In the genomic region with DNA sequence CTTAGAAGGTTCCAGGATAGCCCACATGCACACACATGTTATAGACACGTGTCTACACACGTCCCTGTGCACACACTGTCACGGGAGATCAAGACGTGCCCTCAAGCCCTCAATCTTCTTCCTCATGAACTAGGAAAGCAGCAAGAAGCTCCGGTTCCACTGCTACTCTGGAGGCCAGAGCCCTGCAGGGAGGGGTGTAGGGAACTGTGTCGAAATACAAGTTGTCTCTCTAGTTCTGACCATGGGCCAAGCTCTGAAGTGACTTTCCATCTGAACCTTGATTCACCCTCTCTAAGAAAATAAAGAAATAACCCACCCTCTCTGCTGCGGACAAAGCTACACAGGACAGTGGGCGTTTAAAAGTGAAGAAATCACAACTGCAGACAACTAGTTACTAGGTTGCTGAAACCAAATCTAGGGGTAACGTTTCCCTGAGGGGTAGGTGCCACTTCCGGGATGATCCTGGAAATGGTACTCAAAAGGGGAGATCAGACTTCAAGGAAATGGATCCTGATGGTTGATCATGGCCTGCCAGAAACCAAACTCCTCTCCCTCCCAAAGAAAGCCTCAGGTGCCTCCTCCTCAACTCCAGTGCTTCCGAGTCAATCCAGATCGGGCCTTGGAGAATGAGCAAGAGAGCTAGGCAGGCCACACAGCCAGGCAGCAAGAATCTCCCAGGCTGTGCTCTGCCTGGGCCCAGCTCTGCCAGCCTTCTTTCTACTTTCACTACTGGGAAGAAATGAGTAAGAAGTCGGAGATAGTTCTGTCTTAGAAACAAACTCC, we compare ENCODE assay signal across 8 mouse cellular contexts. TPM values are rescaled to one million over a fixed set of nuclear protein-coding genes. Genes with fewer than 3 reads are reported as not detected.
DNase-seq lines count a peak whose midpoint lies in the region; ATAC-seq and TF ChIP-seq lines count a peak whose summit lies in the region.

No protein-coding gene starts in this region.

- peak overlapping the region; percentile 95 for H3K9ac ChIP-seq in heart, embryonic 16.5 days (ENCODE audit: low read length)
- H3K9ac ChIP-seq in lung, embryonic 16.5 days (ENCODE audit: low read length), result peak overlapping the region; percentile 88

- H3K4me1 ChIP-seq in bone marrow macrophage, adult 2 months (ENCODE audit: control insufficient read depth, insufficient read depth, low read length), result peaks cover 17% of the 10 kb centered on the region
- H3K4me1 ChIP-seq in heart, embryonic 16.5 days (ENCODE audit: control insufficient read depth, insufficient read depth, low read length), result peaks cover 14% of the 10 kb centered on the region
- peaks cover 17% of the 10 kb centered on the region for H3K4me1 ChIP-seq in lung, embryonic 16.5 days (replicated peaks; ENCODE audit: control insufficient read depth, insufficient read depth, low read length)

- H3K27me3 ChIP-seq in heart, embryonic 16.5 days (ENCODE audit: control insufficient read depth, insufficient read depth, low read length), result no peaks in the 10 kb centered on the region
- no peaks in the 10 kb centered on the region for H3K27me3 ChIP-seq in lung, embryonic 16.5 days (ENCODE audit: control insufficient read depth, insufficient read depth, low read depth, low read length)

- H3K27ac ChIP-seq in bone marrow macrophage, adult 2 months (ENCODE audit: insufficient read depth, low read depth, low read length), result peak overlapping the region; percentile 3; the same call in 1 of the 2 replicates
- peak overlapping the region; percentile 92 for H3K27ac ChIP-seq in heart, embryonic 16.5 days (ENCODE audit: low read length)
- H3K27ac ChIP-seq in lung, embryonic 16.5 days (ENCODE audit: low read length), result peak overlapping the region; percentile 92

- no peak for TF ChIP-seq POLR2A in bone marrow macrophage, adult 2 months (IDR thresholded peaks at IDR 0.05; ENCODE audit: borderline replicate concordance, low read depth, low read length)

- H3K4me3 ChIP-seq in bone marrow macrophage, adult 2 months (ENCODE audit: insufficient read depth, low read length), result peak overlapping the region; percentile 66
- peak overlapping the region; percentile 92 for H3K4me3 ChIP-seq in heart, embryonic 16.5 days (ENCODE audit: low read length)
- peak overlapping the region; percentile 83 for H3K4me3 ChIP-seq in lung, embryonic 16.5 days (ENCODE audit: low read length)

- ATAC-seq in heart, embryonic 16.5 days (replicated peaks; ENCODE audit: extremely low read depth, insufficient read depth, low FRiP score), result no peak
- no peak for ATAC-seq in lung, embryonic 16.5 days (ENCODE audit: low read depth)

- peak overlapping the region; percentile 92 for H3K4me2 ChIP-seq in heart, embryonic 16.5 days (ENCODE audit: low read depth, low read length)
- H3K4me2 ChIP-seq in lung, embryonic 16.5 days (ENCODE audit: low read depth, low read length), result peak overlapping the region; percentile 83

- WGBS in heart, embryonic 16.5 days, result 47% methylated on average over 13 of the region's 13 CpGs
- 43% methylated on average over 13 of the region's 13 CpGs for WGBS in lung, embryonic 16.5 days

- no peaks in the 10 kb centered on the region for H3K9me3 ChIP-seq in heart, embryonic 16.5 days (replicated peaks; ENCODE audit: control insufficient read depth, low read length)
- H3K9me3 ChIP-seq in lung, embryonic 16.5 days (ENCODE audit: control insufficient read depth, low read length), result no peaks in the 10 kb centered on the region

- TF ChIP-seq CTCF in bone marrow macrophage, adult 2 months (IDR thresholded peaks at IDR 0.05; ENCODE audit: low read depth, low read length), result no peak

- H3K36me3 ChIP-seq in heart, embryonic 16.5 days (ENCODE audit: control insufficient read depth, insufficient read depth), result peaks cover 32% of the 10 kb centered on the region
- H3K36me3 ChIP-seq in lung, embryonic 16.5 days (ENCODE audit: control insufficient read depth, insufficient read depth, low read length), result peaks cover 15% of the 10 kb centered on the region

- peak; percentile 26 for DNase-seq in kidney, postnatal 36 days
- DNase-seq in kidney, adult 9 months, result no peak
- no peak for DNase-seq in natural killer cell, adult 2 months (ENCODE audit: low spot score in 2 of 2)
- DNase-seq in thymus, postnatal 14 days, result no peak
- DNase-seq in spleen, postnatal 4 days (ENCODE audit: low spot score in 2 of 2), result no peak

RNA-seq across cellular contexts. Expression of gene Sidt2, which starts 1.4 kb away (rescaled TPM):
- 110 and 122 TPM in 2 replicates for polyA plus RNA-seq in bone marrow macrophage, adult 2 months (2012; ENCODE audit: insufficient read depth, insufficient read length, missing spikeins)
- polyA plus RNA-seq in heart, embryonic 16.5 days (2015; fragmentation: Nextera tagmentation; extraction: Ambion mirVana), result 36.9 and 38.3 TPM in 2 replicates
- 33.6 and 35.9 TPM in 2 replicates for polyA plus RNA-seq in lung, embryonic 16.5 days (2015; fragmentation: Nextera tagmentation; extraction: Ambion mirVana)

RNA-seq across cellular contexts. Expression of gene Tagln, which starts 17.8 kb away (rescaled TPM):
- polyA plus RNA-seq in bone marrow macrophage, adult 2 months (2012; ENCODE audit: insufficient read depth, insufficient read length, missing spikeins), result 7.1 and 9.9 TPM in 2 replicates
- polyA plus RNA-seq in heart, embryonic 16.5 days (2015; fragmentation: Nextera tagmentation; extraction: Ambion mirVana), result 77.9 and 86.2 TPM in 2 replicates
- polyA plus RNA-seq in lung, embryonic 16.5 days (2015; fragmentation: Nextera tagmentation; extraction: Ambion mirVana), result 138 and 141 TPM in 2 replicates

RNA-seq across cellular contexts. Expression of gene Rnf214, which starts 47.0 kb away (rescaled TPM):
- 30.5 and 33.0 TPM in 2 replicates for polyA plus RNA-seq in bone marrow macrophage, adult 2 months (2012; ENCODE audit: insufficient read depth, insufficient read length, missing spikeins)
- polyA plus RNA-seq in heart, embryonic 16.5 days (2015; fragmentation: Nextera tagmentation; extraction: Ambion mirVana), result 38.0 and 42.3 TPM in 2 replicates
- polyA plus RNA-seq in lung, embryonic 16.5 days (2015; fragmentation: Nextera tagmentation; extraction: Ambion mirVana), result 50.4 and 51.3 TPM in 2 replicates

RNA-seq across cellular contexts. Expression of gene Pcsk7, which starts 47.4 kb away (rescaled TPM):
- 22.3 and 27.6 TPM in 2 replicates for polyA plus RNA-seq in bone marrow macrophage, adult 2 months (2012; ENCODE audit: insufficient read depth, insufficient read length, missing spikeins)
- 18.7 and 19.9 TPM in 2 replicates for polyA plus RNA-seq in heart, embryonic 16.5 days (2015; fragmentation: Nextera tagmentation; extraction: Ambion mirVana)
- 23.0 and 26.6 TPM in 2 replicates for polyA plus RNA-seq in lung, embryonic 16.5 days (2015; fragmentation: Nextera tagmentation; extraction: Ambion mirVana)

RNA-seq across cellular contexts. Expression of gene Pafah1b2, which starts 58.8 kb away (rescaled TPM):
- 41.0 and 44.9 TPM in 2 replicates for polyA plus RNA-seq in bone marrow macrophage, adult 2 months (2012; ENCODE audit: insufficient read depth, insufficient read length, missing spikeins)
- polyA plus RNA-seq in heart, embryonic 16.5 days (2015; fragmentation: Nextera tagmentation; extraction: Ambion mirVana), result 110 and 131 TPM in 2 replicates
- polyA plus RNA-seq in lung, embryonic 16.5 days (2015; fragmentation: Nextera tagmentation; extraction: Ambion mirVana), result 149 and 157 TPM in 2 replicates

Comparison
In these comparisons a context has a peak if more than half of its experiments do, and no peak if none do; other contexts are left out.
1. DNase-seq: peak in kidney, postnatal 36 days (2 of 2); none in kidney, adult 9 months (single experiment), natural killer cell, adult 2 months (0 of 2), thymus, postnatal 14 days (single experiment) and spleen, postnatal 4 days (0 of 2).
2. H3K27ac ChIP-seq: peak in every context shown above with its lines; median percentile 92 in heart, embryonic 16.5 days; 92 in lung, embryonic 16.5 days; 3 in bone marrow macrophage, adult 2 months.
3. Peak in every context shown above with its lines, with median percentiles within 50 percentile points of each other: H3K4me3 ChIP-seq.